Mouse (Mus musculus) B cell, adult (primary cell): ENCODE results near the gene Duxf3. TPM values are rescaled to one million over a fixed set of nuclear protein-coding genes. Genes with fewer than 3 reads are reported as not detected.

Experiments used
- total RNA-seq: library from RNA; stranded (reverse); gene quantifications from 4 replicates; pipeline ENCODE4 v1.2.4, GENCODE M21; 2023; ENCODE audit not compliant: inconsistent age

Duxf3 gene
- not detected in 4 replicates for total RNA-seq

GRCm38 (mm10) chr10:58232641-58232969 lies at the start of gene Duxf3:
Duxf3 (minus strand) TSS chr10:58232675.

GRCm38 (mm10) chr10:58255213-58255892 lies 22.9 kb upstream of the Duxf3 start, which contains the start of gene Gcc2:
Gcc2 (plus strand) TSS chr10:58255497.

GRCm38 (mm10) chr10:58236613-58237012 lies 4.1 kb upstream of the Duxf3 start, which contains the start of gene Gm4981:
Gm4981 (minus strand) TSS chr10:58236701.

GRCm38 (mm10) chr10:58224827-58225785 lies 7.4 kb downstream of the Duxf3 start, which contains the start of gene AW822073:
AW822073 (minus strand) TSS chr10:58224930.

Other genes with a start within 250 kb of the Duxf3 start
- not detected in 4 replicates for gene AW822073, start 7.7 kb downstream of the Duxf3 start, total RNA-seq
- not detected in 4 replicates for gene Gm4981, start 4.0 kb upstream of the Duxf3 start, total RNA-seq
- 37.2 to 55.9 TPM (median 41.1 TPM) in 4 replicates for gene Gcc2, start 22.8 kb upstream of the Duxf3 start, total RNA-seq
- 58.5 to 65.4 TPM (median 61.3 TPM) in 4 replicates for gene Lims1, start 90.8 kb upstream of the Duxf3 start, total RNA-seq
- 166 to 186 TPM (median 175 TPM) in 4 replicates for gene Ranbp2, start 214.2 kb upstream of the Duxf3 start, total RNA-seq